Mouse (Mus musculus) midbrain, embryonic 10.5 days (tissue): Measurements from ENCODE around the gene Fam185a. TPM values are rescaled to one million over a fixed set of nuclear protein-coding genes. Genes with fewer than 3 reads are reported as not detected.

ENCODE experiments used
- DNase-seq: peaks from one replicate; pipeline ENCODE4 v3.0.0-alpha.2; 2017; ENCODE audit warnings: low spot score
- H3K27ac ChIP-seq: fragments of 300-500 bp; sonication (generic); replicated peaks from 2 replicates; pipeline ENCODE4 v1.5.1; 2016; ENCODE audit warnings: mild to moderate bottlenecking
- H3K27me3 ChIP-seq: fragments of 300-500 bp; sonication (generic); 2 replicates; pipeline ENCODE4 v1.6.1; 2016; ENCODE audit warnings: low read depth, mild to moderate bottlenecking; ENCODE audit not compliant: poor library complexity, severe bottlenecking
- H3K36me3 ChIP-seq: fragments of 300-500 bp; sonication (generic); 2 replicates; pipeline ENCODE4 v1.6.1; 2016; ENCODE audit warnings: mild to moderate bottlenecking, moderate library complexity
- H3K4me1 ChIP-seq: fragments of 300-500 bp; sonication (generic); 2 replicates; pipeline ENCODE4 v1.6.1; 2016
- H3K4me3 ChIP-seq: fragments of 300-500 bp; sonication (generic); 2 replicates; pipeline ENCODE4 v1.5.1; 2016; ENCODE audit warnings: mild to moderate bottlenecking, moderate library complexity
- H3K9me3 ChIP-seq: fragments of 300-500 bp; sonication (generic); replicated peaks from 2 replicates; pipeline ENCODE4 v1.6.1; 2016; ENCODE audit warnings: mild to moderate bottlenecking
- WGBS: fragments of 180-500 bp; shearing (Covaris S2); methylation state at CpG from one replicate; pipeline ENCODE4 v1.1.7; 2016; 5-methylcytosine and 5-hydroxymethylcytosine counted together
- polyA plus RNA-seq: library from polyadenylated mRNA; unstranded; fragments of >200 nt; fragmentation: Nextera tagmentation; extraction: Ambion mirVana; gene quantifications from 2 replicates; pipeline ENCODE4 v1.2.1, GENCODE M21; 2016

Gene Fam185a
- polyA plus RNA-seq, result 4.9 and 5.8 TPM in 2 replicates

- Histone ChIP-seq H3K4me3 (peak within 1 kb of the TSS; percentile 92), H3K27me3 (no peaks in the 10 kb centered on the region), H3K9me3 (no peaks in the 10 kb centered on the region), H3K36me3 (no peaks in the 10 kb centered on the region), H3K4me1 (peaks cover 17% of the 10 kb centered on the region), H3K27ac (peak within 1 kb of the TSS; percentile 83)
- DNase-seq, result peak; percentile 90
- under 1% methylated on average over 68 of the region's 68 CpGs for WGBS
These were observed at the start of gene Fam185a, which contains the start of gene Ccdc146 for GRCm38 (mm10) chr5:21424614-21425602. Gene Fam185a, plus strand, starts transcription at chr5:21424958. Gene Ccdc146, minus strand, starts transcription at chr5:21424677.

- 87% methylated on average over 4 of the region's 4 CpGs for WGBS
- H3K4me3 ChIP-seq, result no peak overlapping the region
- no peaks in the 10 kb centered on the region for H3K9me3 ChIP-seq
- H3K27me3 ChIP-seq, result peaks cover 11% of the 10 kb centered on the region
- DNase-seq, result no peak
- no peaks in the 10 kb centered on the region for H3K36me3 ChIP-seq
- peaks cover 13% of the 10 kb centered on the region for H3K4me1 ChIP-seq
- no peak overlapping the region for H3K27ac ChIP-seq
These were observed 47.8 kb upstream of the Fam185a start for GRCm38 (mm10) chr5:21376935-21377334.

- peaks cover 2% of the 10 kb centered on the region; the same call in 1 of the 2 replicates for H3K4me1 ChIP-seq
- H3K27ac ChIP-seq, result no peak overlapping the region
- no peaks in the 10 kb centered on the region for H3K9me3 ChIP-seq
- H3K27me3 ChIP-seq, result peaks cover 6% of the 10 kb centered on the region; the same call in 1 of the 2 replicates
- no peaks in the 10 kb centered on the region for H3K36me3 ChIP-seq
- no peak for DNase-seq
- WGBS, result 80% methylated on average over 2 of the region's 2 CpGs
- no peak overlapping the region for H3K4me3 ChIP-seq
These were observed 46.4 kb upstream of the Fam185a start for GRCm38 (mm10) chr5:21378397-21378796.

- DNase-seq, result no peak
- Histone ChIP-seq H3K27ac (no peak overlapping the region), H3K4me3 (no peak overlapping the region), H3K4me1 (peaks cover 3% of the 10 kb centered on the region; the same call in 1 of the 2 replicates), H3K27me3 (no peaks in the 10 kb centered on the region), H3K36me3 (no peaks in the 10 kb centered on the region), H3K9me3 (no peaks in the 10 kb centered on the region)
- WGBS, result 78% methylated on average over 6 of the region's 6 CpGs
These were observed 42.8 kb upstream of the Fam185a start for GRCm38 (mm10) chr5:21381986-21382385.

GRCm38 (mm10) chr5:21382678-21383077 lies 42.1 kb upstream of the Fam185a start:
- no peaks in the 10 kb centered on the region for H3K9me3 ChIP-seq
- 81% methylated on average over 6 of the region's 6 CpGs for WGBS
- no peaks in the 10 kb centered on the region for H3K36me3 ChIP-seq
- H3K27me3 ChIP-seq, result no peaks in the 10 kb centered on the region
- no peak overlapping the region for H3K4me3 ChIP-seq
- peaks cover 3% of the 10 kb centered on the region; the same call in 1 of the 2 replicates for H3K4me1 ChIP-seq
- H3K27ac ChIP-seq, result no peak overlapping the region
- no peak for DNase-seq

- Histone ChIP-seq H3K27me3 (no peaks in the 10 kb centered on the region), H3K4me3 (no peak overlapping the region), H3K4me1 (peaks cover 3% of the 10 kb centered on the region; the same call in 1 of the 2 replicates), H3K9me3 (no peaks in the 10 kb centered on the region), H3K36me3 (no peaks in the 10 kb centered on the region), H3K27ac (no peak overlapping the region; the same call in 1 of the 2 replicates)
- 44% methylated on average over 14 of the region's 14 CpGs for whole genome bisulfite sequencing
- no peak for DNase-seq
These were observed 41.1 kb upstream of the Fam185a start for GRCm38 (mm10) chr5:21383392-21384251.

- no peak overlapping the region for H3K27ac ChIP-seq
- no peaks in the 10 kb centered on the region for H3K9me3 ChIP-seq
- peaks cover 3% of the 10 kb centered on the region; the same call in 1 of the 2 replicates for H3K4me1 ChIP-seq
- WGBS, result 87% methylated on average over 13 of the region's 13 CpGs
- H3K4me3 ChIP-seq, result no peak overlapping the region
- no peak for DNase-seq
- no peaks in the 10 kb centered on the region for H3K27me3 ChIP-seq
- no peaks in the 10 kb centered on the region for H3K36me3 ChIP-seq
These were observed 40.4 kb upstream of the Fam185a start for GRCm38 (mm10) chr5:21384252-21384960.

GRCm38 (mm10) chr5:21384976-21385375 lies 39.8 kb upstream of the Fam185a start:
- Histone ChIP-seq H3K27me3 (no peaks in the 10 kb centered on the region), H3K4me3 (no peak overlapping the region), H3K36me3 (no peaks in the 10 kb centered on the region), H3K27ac (no peak overlapping the region), H3K9me3 (no peaks in the 10 kb centered on the region), H3K4me1 (peaks cover 3% of the 10 kb centered on the region; the same call in 1 of the 2 replicates)
- DNase-seq, result no peak
- WGBS, result 94% methylated on average over 9 of the region's 9 CpGs

- WGBS, result 96% methylated on average over 4 of the region's 4 CpGs
- Histone ChIP-seq H3K27me3 (no peaks in the 10 kb centered on the region), H3K4me3 (no peak overlapping the region), H3K27ac (no peak overlapping the region), H3K36me3 (no peaks in the 10 kb centered on the region), H3K4me1 (peaks cover 3% of the 10 kb centered on the region; the same call in 1 of the 2 replicates), H3K9me3 (no peaks in the 10 kb centered on the region)
- no peak for DNase-seq
These were observed 38.3 kb upstream of the Fam185a start for GRCm38 (mm10) chr5:21386432-21386831.

GRCm38 (mm10) chr5:21387340-21387739 lies 37.4 kb upstream of the Fam185a start:
- no peak overlapping the region for H3K4me3 ChIP-seq
- DNase-seq, result no peak
- no peaks in the 10 kb centered on the region for H3K36me3 ChIP-seq
- H3K27me3 ChIP-seq, result no peaks in the 10 kb centered on the region
- H3K9me3 ChIP-seq, result no peaks in the 10 kb centered on the region
- peaks cover 3% of the 10 kb centered on the region; the same call in 1 of the 2 replicates for H3K4me1 ChIP-seq
- no peak overlapping the region for H3K27ac ChIP-seq

- Histone ChIP-seq H3K27ac (no peak overlapping the region), H3K36me3 (no peaks in the 10 kb centered on the region), H3K4me1 (no peaks in the 10 kb centered on the region), H3K4me3 (no peak overlapping the region), H3K9me3 (no peaks in the 10 kb centered on the region), H3K27me3 (no peaks in the 10 kb centered on the region)
- 76% methylated on average over 4 of the region's 4 CpGs for WGBS
- no peak for DNase-seq
These were observed 35.9 kb upstream of the Fam185a start for GRCm38 (mm10) chr5:21388855-21389254.
